Mouse (Mus musculus): Measurements from ENCODE around the gene Fam170b. TPM values are rescaled to one million over a fixed set of nuclear protein-coding genes. Genes with fewer than 3 reads are reported as not detected.

Gene Fam170b
- polyA plus RNA-seq, 1 experiment from 2014 or later = not detected

DNA sequence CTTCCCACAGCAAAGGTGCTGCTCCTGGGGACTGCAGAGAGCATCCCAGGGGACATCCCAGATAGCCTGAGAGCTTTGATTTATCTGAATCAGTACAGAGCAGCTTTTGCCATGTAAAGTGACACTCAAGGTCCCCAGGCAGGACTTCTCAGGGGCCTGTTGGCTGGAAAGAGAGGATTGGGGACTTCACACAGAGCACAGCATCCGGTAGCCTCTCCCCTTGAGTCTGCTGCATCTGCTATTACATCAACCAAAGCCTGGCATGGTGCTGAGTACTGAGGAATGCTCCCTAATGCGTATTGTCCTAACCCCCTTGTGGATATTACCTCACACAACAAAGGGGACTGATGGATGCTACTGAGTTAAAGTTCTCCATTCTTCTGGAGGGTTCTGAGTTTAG, 27.9 kb downstream of the Fam170b start:
- no peak for ATAC-seq (ENCODE audit: low FRiP score)
- no peak overlapping the region for H3K4me3 ChIP-seq (ENCODE audit: low read depth, low read length)
- 46% methylated on average over 2 of the region's 2 CpGs for WGBS
- H3K36me3 ChIP-seq (ENCODE audit: control insufficient read depth, insufficient read depth, low read length) = no peaks in the 10 kb centered on the region
- H3K9ac ChIP-seq (ENCODE audit: low read depth, low read length) = no peak overlapping the region
- 0 out of 2 replicates have a peak, but pooled peaks cover 8% of the 10 kb centered on the region for H3K4me1 ChIP-seq (replicated peaks; ENCODE audit: control insufficient read depth, insufficient read depth, low read length)
- H3K4me2 ChIP-seq (replicated peaks; ENCODE audit: low read depth, low read length) = no peak overlapping the region
- H3K27ac ChIP-seq (ENCODE audit: low read depth, low read length) = no peak overlapping the region
- no peak for DNase-seq (ENCODE audit: low spot score)
- H3K9me3 ChIP-seq (ENCODE audit: control insufficient read depth, low read length) = no peaks in the 10 kb centered on the region
- H3K27me3 ChIP-seq (ENCODE audit: control insufficient read depth, insufficient read depth, low read length) = peaks cover 2% of the 10 kb centered on the region; the same call in 1 of the 2 replicates

DNA sequence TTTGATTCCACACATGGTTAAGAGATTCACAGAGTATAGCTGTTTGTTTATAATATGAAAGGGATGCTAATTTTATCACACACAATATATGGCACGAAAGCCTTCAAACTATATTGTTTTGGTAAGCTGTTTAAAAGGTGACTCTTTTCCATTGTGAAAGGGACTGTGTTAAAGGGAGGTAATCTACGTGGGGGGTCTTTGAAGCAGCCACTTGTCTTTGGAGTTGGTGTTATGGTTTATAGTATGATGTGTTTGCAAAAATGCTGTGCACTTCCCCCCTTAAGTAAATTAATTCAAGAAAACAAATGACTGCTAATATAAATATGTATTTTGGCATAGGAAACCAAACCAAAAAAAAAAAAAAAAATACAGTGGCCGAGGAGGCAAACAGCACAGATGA, 31.6 kb downstream of the Fam170b start:
- Histone ChIP-seq H3K9me3 (ENCODE audit: control insufficient read depth, low read length) (no peaks in the 10 kb centered on the region), H3K9ac (ENCODE audit: low read depth, low read length) (no peak overlapping the region), H3K4me3 (ENCODE audit: low read depth, low read length) (no peak overlapping the region), H3K4me1 (replicated peaks; ENCODE audit: control insufficient read depth, insufficient read depth, low read length) (0 out of 2 replicates have a peak, but pooled peaks cover 6% of the 10 kb centered on the region), H3K4me2 (replicated peaks; ENCODE audit: low read depth, low read length) (no peak overlapping the region), H3K36me3 (ENCODE audit: control insufficient read depth, insufficient read depth, low read length) (no peaks in the 10 kb centered on the region), H3K27me3 (ENCODE audit: control insufficient read depth, insufficient read depth, low read length) (no peaks in the 10 kb centered on the region), H3K27ac (ENCODE audit: low read depth, low read length) (no peak overlapping the region)
- 86% methylated on average over 3 of the region's 3 CpGs for WGBS
- DNase-seq (ENCODE audit: low spot score) (no peak), ATAC-seq (ENCODE audit: low FRiP score) (no peak)

DNA sequence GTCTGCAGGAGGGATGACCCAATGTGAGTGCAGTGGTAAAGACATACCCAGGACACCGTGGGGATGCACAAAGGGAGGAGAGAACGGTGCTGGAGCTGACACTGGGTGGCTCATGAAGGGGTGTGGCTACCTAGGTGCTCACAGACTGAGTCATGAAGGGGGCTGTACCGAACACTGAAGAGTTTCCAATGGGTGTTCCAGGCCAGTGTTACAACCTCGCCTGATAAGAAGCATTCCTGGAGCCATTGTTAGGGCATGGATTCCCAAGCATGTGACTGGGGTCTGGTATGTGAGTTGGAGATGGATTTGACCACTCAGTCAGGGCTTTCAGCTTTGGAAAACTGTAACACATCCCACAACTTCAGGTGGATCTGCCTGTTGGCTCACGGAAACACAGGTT, 38.2 kb downstream of the Fam170b start:
- no peak for DNase-seq (ENCODE audit: low spot score)
- WGBS = 86% methylated on average over 5 of the region's 5 CpGs

GRCm38 (mm10) chr14:32877549-32877948, 43.8 kb downstream of the Fam170b start:
- Histone ChIP-seq H3K9ac (ENCODE audit: low read depth, low read length) (no peak overlapping the region), H3K4me1 (replicated peaks; ENCODE audit: control insufficient read depth, insufficient read depth, low read length) (no peaks in the 10 kb centered on the region), H3K4me3 (ENCODE audit: low read depth, low read length) (no peak overlapping the region), H3K36me3 (ENCODE audit: control insufficient read depth, insufficient read depth, low read length) (no peaks in the 10 kb centered on the region), H3K9me3 (ENCODE audit: control insufficient read depth, low read length) (no peaks in the 10 kb centered on the region), H3K27ac (ENCODE audit: low read depth, low read length) (no peak overlapping the region), H3K27me3 (ENCODE audit: control insufficient read depth, insufficient read depth, low read length) (no peaks in the 10 kb centered on the region), H3K4me2 (replicated peaks; ENCODE audit: low read depth, low read length) (no peak overlapping the region)
- 67% methylated on average over 6 of the region's 6 CpGs for WGBS
- ATAC-seq (ENCODE audit: low FRiP score) = no peak
- no peak for DNase-seq (ENCODE audit: low spot score)

More for the DNA sequence above, 38.2 kb downstream of the Fam170b start:
- no peak overlapping the region for H3K9ac ChIP-seq (ENCODE audit: low read depth, low read length)
- no peak for ATAC-seq (ENCODE audit: low FRiP score)
- H3K27ac ChIP-seq (ENCODE audit: low read depth, low read length) = no peak overlapping the region
- no peaks in the 10 kb centered on the region for H3K9me3 ChIP-seq (ENCODE audit: control insufficient read depth, low read length)
- no peak overlapping the region for H3K4me3 ChIP-seq (ENCODE audit: low read depth, low read length)
- H3K36me3 ChIP-seq (ENCODE audit: control insufficient read depth, insufficient read depth, low read length) = no peaks in the 10 kb centered on the region
- no peaks in the 10 kb centered on the region for H3K4me1 ChIP-seq (replicated peaks; ENCODE audit: control insufficient read depth, insufficient read depth, low read length)
- H3K4me2 ChIP-seq (replicated peaks; ENCODE audit: low read depth, low read length) = no peak overlapping the region
- H3K27me3 ChIP-seq (ENCODE audit: control insufficient read depth, insufficient read depth, low read length) = no peaks in the 10 kb centered on the region

- Histone ChIP-seq H3K27me3 (ENCODE audit: control insufficient read depth, insufficient read depth, low read length) (no peaks in the 10 kb centered on the region), H3K9ac (ENCODE audit: low read depth, low read length) (no peak overlapping the region), H3K4me2 (replicated peaks; ENCODE audit: low read depth, low read length) (no peak overlapping the region), H3K4me3 (ENCODE audit: low read depth, low read length) (no peak overlapping the region), H3K9me3 (ENCODE audit: control insufficient read depth, low read length) (no peaks in the 10 kb centered on the region), H3K4me1 (replicated peaks; ENCODE audit: control insufficient read depth, insufficient read depth, low read length) (no peaks in the 10 kb centered on the region), H3K27ac (ENCODE audit: low read depth, low read length) (no peak overlapping the region), H3K36me3 (ENCODE audit: control insufficient read depth, insufficient read depth, low read length) (no peaks in the 10 kb centered on the region)
- DNase-seq (ENCODE audit: low spot score) (no peak), ATAC-seq (ENCODE audit: low FRiP score) (no peak)
- 88% methylated on average over 5 of the region's 5 CpGs for WGBS
Measured at GRCm38 (mm10) chr14:32880332-32880731, 46.6 kb downstream of the Fam170b start.

DNA sequence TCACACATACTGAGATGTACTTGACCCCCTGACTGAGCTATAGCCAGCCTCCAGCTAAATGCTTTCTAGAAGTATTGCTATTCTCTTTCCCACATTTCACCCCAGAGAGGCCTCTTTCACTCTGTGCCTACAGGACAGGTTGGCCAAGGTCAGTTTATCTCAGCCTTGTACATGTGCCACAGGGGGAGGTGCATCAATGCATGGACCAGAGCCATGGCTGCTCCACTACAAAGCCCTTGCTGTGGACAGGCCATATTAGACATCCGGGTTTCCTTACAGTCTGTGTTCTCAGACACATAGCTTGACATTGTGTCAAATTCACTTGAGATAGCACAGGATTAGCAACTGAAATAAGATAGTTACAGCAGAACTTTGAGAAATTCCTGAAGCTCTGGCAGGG, 47.9 kb downstream of the Fam170b start:
- no peak for DNase-seq (ENCODE audit: low spot score)
- Histone ChIP-seq H3K27ac (ENCODE audit: low read depth, low read length) (no peak overlapping the region), H3K4me3 (ENCODE audit: low read depth, low read length) (no peak overlapping the region), H3K9ac (ENCODE audit: low read depth, low read length) (no peak overlapping the region), H3K36me3 (ENCODE audit: control insufficient read depth, insufficient read depth, low read length) (no peaks in the 10 kb centered on the region), H3K4me2 (replicated peaks; ENCODE audit: low read depth, low read length) (no peak overlapping the region), H3K27me3 (ENCODE audit: control insufficient read depth, insufficient read depth, low read length) (no peaks in the 10 kb centered on the region), H3K4me1 (replicated peaks; ENCODE audit: control insufficient read depth, insufficient read depth, low read length) (no peaks in the 10 kb centered on the region), H3K9me3 (ENCODE audit: control insufficient read depth, low read length) (no peaks in the 10 kb centered on the region)
- 86% methylated on average over 1 of the region's 1 CpGs for WGBS
- no peak for ATAC-seq (ENCODE audit: low FRiP score)

Other genes with a start within 250 kb of the Fam170b start
- 13.2 and 18.2 TPM in 2 replicates for gene Prrxl1, start 234.6 kb upstream of the Fam170b start, polyA plus RNA-seq (2014; fragmentation: Nextera tagmentation; extraction: Ambion mirVana)
- 0.06 and 0.17 TPM in 2 replicates for gene 3425401B19Rik, start 148.7 kb upstream of the Fam170b start, polyA plus RNA-seq (2014; fragmentation: Nextera tagmentation; extraction: Ambion mirVana)
- 0.71 and 0.86 TPM in 2 replicates for gene Tmem273, start 48.0 kb upstream of the Fam170b start, polyA plus RNA-seq (2014; fragmentation: Nextera tagmentation; extraction: Ambion mirVana)
- 3.3 and 4.3 TPM in 2 replicates for gene Vstm4, start 22.8 kb downstream of the Fam170b start, polyA plus RNA-seq (2014; fragmentation: Nextera tagmentation; extraction: Ambion mirVana)
- 0.36 and 0.86 TPM in 2 replicates for gene Lrrc18, start 157.4 kb downstream of the Fam170b start, polyA plus RNA-seq (2014; fragmentation: Nextera tagmentation; extraction: Ambion mirVana)

Data from hindbrain, embryonic 11.5 days (tissue).